8 mouse cellular contexts compared by ENCODE assay signal in genomic region chr7:132599071-132599975, GRCm38 (mm10). TPM values are rescaled to one million over a fixed set of nuclear protein-coding genes. Genes with fewer than 3 reads are reported as not detected.
DNase-seq lines count a peak whose midpoint lies in the region; ATAC-seq and TF ChIP-seq lines count a peak whose summit lies in the region.
"Had no signal": no experiment of that assay in that cellular context is flagged by ENCODE, and none has a peak within 500 bp of the region (broad histone marks: within the 10 kb centered on the region; RNA-seq: fewer than 3 reads in every experiment).

TSS of gene Nkx1-2 (minus strand) at chr7:132599637.

- H3K9ac ChIP-seq in liver, embryonic 12.5 days = no peak within 1 kb of the TSS
- H3K9ac ChIP-seq in stomach, postnatal 0 days (ENCODE audit: low read length) = no peak within 1 kb of the TSS

- H3K4me2 ChIP-seq in liver, embryonic 12.5 days = peak within 1 kb of the TSS; percentile 81
- peak within 1 kb of the TSS; percentile 54 for H3K4me2 ChIP-seq in stomach, postnatal 0 days (replicated peaks; ENCODE audit: low read depth)

- H3K9me3 ChIP-seq in megakaryocyte, embryonic 14.5 days = no peaks in the 10 kb centered on the region
- H3K9me3 ChIP-seq in forebrain, embryonic 10.5 days = no peaks in the 10 kb centered on the region
- H3K9me3 ChIP-seq in liver, embryonic 12.5 days (replicated peaks) = no peaks in the 10 kb centered on the region
- H3K9me3 ChIP-seq in stomach, postnatal 0 days (ENCODE audit: control insufficient read depth, low read length) = no peaks in the 10 kb centered on the region

- DNase-seq in forebrain, embryonic 10.5 days (ENCODE audit: extremely low spot score, low spot score) = peak; percentile 38
- DNase-seq in stomach, postnatal 0 days (ENCODE audit: low spot score) = no peak
- no peak for DNase-seq in right cerebral cortex, postnatal 14 days
- no peak for DNase-seq in cerebellum, adult 9-10 months

- no peak for ATAC-seq in megakaryocyte, adult 5-6 weeks (ENCODE audit: poor library complexity, severe bottlenecking)
- ATAC-seq in liver, embryonic 12.5 days = no peak
- ATAC-seq in stomach, postnatal 0 days (ENCODE audit: low FRiP score, low TSS enrichment) = no peak

- H3K36me3 ChIP-seq in megakaryocyte, embryonic 14.5 days (replicated peaks; ENCODE audit: low read length) = no peaks in the 10 kb centered on the region
- H3K36me3 ChIP-seq in forebrain, embryonic 10.5 days (replicated peaks) = no peaks in the 10 kb centered on the region
- no peaks in the 10 kb centered on the region for H3K36me3 ChIP-seq in liver, embryonic 12.5 days
- no peaks in the 10 kb centered on the region for H3K36me3 ChIP-seq in stomach, postnatal 0 days (ENCODE audit: control insufficient read depth, insufficient read depth, low read length)

- under 1% methylated on average over 48 of the region's 52 CpGs for WGBS in forebrain, embryonic 10.5 days
- 2% methylated on average over 48 of the region's 52 CpGs for WGBS in liver, embryonic 12.5 days (ENCODE audit: insufficient replicate concordance)
- WGBS in stomach, postnatal 0 days = 1% methylated on average over 49 of the region's 52 CpGs

- TF ChIP-seq CTCF in stomach, postnatal 0 days (IDR thresholded peaks at IDR 0.05; ENCODE audit: low read depth) = no peak

- H3K27me3 ChIP-seq in megakaryocyte, embryonic 14.5 days (replicated peaks) = peaks cover 97% of the 10 kb centered on the region
- H3K27me3 ChIP-seq in forebrain, embryonic 10.5 days (ENCODE audit: poor library complexity, severe bottlenecking) = peaks cover 100% of the 10 kb centered on the region
- peaks cover 92% of the 10 kb centered on the region for H3K27me3 ChIP-seq in liver, embryonic 12.5 days (replicated peaks)
- peaks cover 15% of the 10 kb centered on the region; the same call in 1 of the 2 replicates for H3K27me3 ChIP-seq in stomach, postnatal 0 days (ENCODE audit: control insufficient read depth, insufficient read depth, low read length)

- no peak for TF ChIP-seq EP300 in stomach, postnatal 0 days (optimal IDR thresholded peaks at IDR 0.05)

- no peak within 1 kb of the TSS for H3K27ac ChIP-seq in forebrain, embryonic 10.5 days
- no peak within 1 kb of the TSS for H3K27ac ChIP-seq in liver, embryonic 12.5 days
- no peak within 1 kb of the TSS for H3K27ac ChIP-seq in stomach, postnatal 0 days (replicated peaks)

- peak within 1 kb of the TSS; percentile 75 for H3K4me3 ChIP-seq in megakaryocyte, embryonic 14.5 days (replicated peaks)
- H3K4me3 ChIP-seq in forebrain, embryonic 10.5 days = peak within 1 kb of the TSS; percentile 56
- peak within 1 kb of the TSS; percentile 57 for H3K4me3 ChIP-seq in liver, embryonic 12.5 days
- H3K4me3 ChIP-seq in stomach, postnatal 0 days (ENCODE audit: low read depth, low read length) = peak within 1 kb of the TSS; percentile 35

- peaks cover 40% of the 10 kb centered on the region for H3K4me1 ChIP-seq in megakaryocyte, embryonic 14.5 days
- H3K4me1 ChIP-seq in forebrain, embryonic 10.5 days = peaks cover 48% of the 10 kb centered on the region
- peaks cover 65% of the 10 kb centered on the region for H3K4me1 ChIP-seq in liver, embryonic 12.5 days
- peaks cover 2% of the 10 kb centered on the region; the same call in 1 of the 2 replicates for H3K4me1 ChIP-seq in stomach, postnatal 0 days (replicated peaks; ENCODE audit: control insufficient read depth, insufficient read depth)

RNA-seq across cellular contexts. Expression of gene Nkx1-2, which starts in this region (rescaled TPM):
- polyA plus RNA-seq in megakaryocyte, embryonic 14.5 days (2012; ENCODE audit: insufficient read depth, low replicate concordance) = not detected in 2 replicates
- not detected in 2 replicates for total RNA-seq in megakaryocyte, adult 5-6 weeks (2015)
- not detected in 2 replicates for total RNA-seq in megakaryocyte, adult 5-6 weeks (2017)
- 0.09 and 0.15 TPM in 2 replicates for polyA plus RNA-seq in forebrain, embryonic 10.5 days (2016; fragmentation: Nextera tagmentation; extraction: Ambion mirVana)
- polyA plus RNA-seq in liver, embryonic 12.5 days (2016; fragmentation: Nextera tagmentation; extraction: Ambion mirVana) = not detected in 2 replicates
- not detected in 2 replicates for polyA plus RNA-seq in stomach, postnatal 0 days (2015; fragmentation: Nextera tagmentation; extraction: Ambion mirVana)
- total RNA-seq: neutrophil, adult 5-6 weeks had no signal

Comparison
In these comparisons a context has a peak if more than half of its experiments do, and no peak if none do; other contexts are left out.
1. Peak in DNase-seq and H3K4me3 ChIP-seq in forebrain, embryonic 10.5 days; RNA of the gene not detected or under 1 TPM.